Mouse (Mus musculus) forebrain, embryonic 15.5 days (tissue): ENCODE measurements at regions not wholly inside any gene's neighbourhood (a gene's known extent, or its start where the extent isn't known, plus 50 kb on each side); places are given as distances from the start of the nearest gene placed in this dataset.
A peak's percentile ranks its signal among the peaks of the same experiment; 100 is the strongest.

Experiments
- ATAC-seq: fragments of 200-750 bp; cut with Nextera tagmentation; replicated peaks from 2 replicates; pipeline ENCODE4 v1.8.0; 2017; ENCODE audit warnings: mild to moderate bottlenecking, moderate TSS enrichment, moderate library complexity
- H3K27ac ChIP-seq: fragments of 300-500 bp; sonication (generic); replicated peaks from 2 replicates; pipeline ENCODE4 v1.5.1; 2015; ENCODE audit warnings: mild to moderate bottlenecking, inconsistent platforms
- H3K27me3 ChIP-seq: fragments of 300-500 bp; sonication (generic); 2 replicates; pipeline ENCODE4 v1.6.1; 2015; ENCODE audit warnings: inconsistent platforms
- H3K36me3 ChIP-seq: fragments of 300-500 bp; sonication (generic); 2 replicates; pipeline ENCODE4 v1.6.1; 2015; ENCODE audit warnings: mild to moderate bottlenecking, inconsistent platforms
- H3K4me1 ChIP-seq: fragments of 300-500 bp; sonication (generic); 2 replicates; pipeline ENCODE4 v1.6.1; 2015; ENCODE audit warnings: inconsistent platforms
- H3K4me2 ChIP-seq: fragments of 300-500 bp; sonication (generic); replicated peaks from 2 replicates; pipeline ENCODE4 v1.6.1; 2015; ENCODE audit warnings: mild to moderate bottlenecking, inconsistent platforms
- H3K4me3 ChIP-seq: fragments of 300-500 bp; sonication (generic); 2 replicates; pipeline ENCODE4 v1.5.1; 2015; ENCODE audit warnings: mild to moderate bottlenecking, inconsistent platforms
- H3K9ac ChIP-seq: fragments of 300-500 bp; sonication (generic); replicated peaks from 2 replicates; pipeline ENCODE4 v1.6.1; 2015; ENCODE audit warnings: mild to moderate bottlenecking, inconsistent platforms
- H3K9me3 ChIP-seq: fragments of 300-500 bp; sonication (generic); 2 replicates; pipeline ENCODE4 v1.6.1; 2016; ENCODE audit warnings: inconsistent platforms
- WGBS: fragments of 180-500 bp; shearing (Covaris S2); methylation state at CpG from one replicate; pipeline ENCODE4 v1.1.7; 2015; ENCODE audit warnings: mixed read lengths; 5-methylcytosine and 5-hydroxymethylcytosine counted together

DNA sequence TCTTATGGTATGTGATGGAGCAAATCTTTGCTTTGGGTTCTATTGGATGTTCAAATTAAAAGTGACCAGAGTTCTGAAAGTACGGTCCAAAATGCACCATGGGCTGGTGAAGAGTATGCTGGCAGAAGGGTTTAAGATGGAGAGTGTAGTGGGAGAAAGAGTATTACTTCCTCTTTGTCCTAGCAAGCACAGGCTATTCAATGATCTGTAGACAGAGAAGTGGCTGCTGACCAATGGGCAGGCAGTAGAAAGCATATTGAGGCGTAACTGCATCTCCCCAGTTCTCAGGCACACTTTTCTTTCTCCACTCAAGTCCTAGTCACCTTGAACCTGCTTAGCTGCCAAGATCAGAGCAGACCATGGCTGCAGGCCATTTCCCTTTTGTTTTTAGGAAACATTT lies 510.3 kb upstream of the Gm19410 start:
- Histone ChIP-seq H3K9ac (no peak overlapping the region), H3K4me3 (no peak overlapping the region), H3K36me3 (no peaks in the 10 kb centered on the region), H3K4me2 (no peak overlapping the region), H3K9me3 (no peaks in the 10 kb centered on the region), H3K27me3 (no peaks in the 10 kb centered on the region), H3K27ac (no peak overlapping the region), H3K4me1 (no peaks in the 10 kb centered on the region)
- 88% methylated on average over 2 of the region's 2 CpGs for WGBS
- no peak for ATAC-seq

GRCm38 (mm10) chr8:35256958-35257357 lies 508.6 kb upstream of the Gm19410 start:
- no peak overlapping the region for H3K4me3 ChIP-seq
- ATAC-seq, result no peak
- H3K4me2 ChIP-seq, result no peak overlapping the region
- H3K4me1 ChIP-seq, result no peaks in the 10 kb centered on the region
- no peak overlapping the region for H3K9ac ChIP-seq
- no peaks in the 10 kb centered on the region for H3K9me3 ChIP-seq
- no peak overlapping the region for H3K27ac ChIP-seq
- H3K36me3 ChIP-seq, result no peaks in the 10 kb centered on the region
- 51% methylated on average over 4 of the region's 4 CpGs for WGBS
- no peaks in the 10 kb centered on the region for H3K27me3 ChIP-seq

DNA sequence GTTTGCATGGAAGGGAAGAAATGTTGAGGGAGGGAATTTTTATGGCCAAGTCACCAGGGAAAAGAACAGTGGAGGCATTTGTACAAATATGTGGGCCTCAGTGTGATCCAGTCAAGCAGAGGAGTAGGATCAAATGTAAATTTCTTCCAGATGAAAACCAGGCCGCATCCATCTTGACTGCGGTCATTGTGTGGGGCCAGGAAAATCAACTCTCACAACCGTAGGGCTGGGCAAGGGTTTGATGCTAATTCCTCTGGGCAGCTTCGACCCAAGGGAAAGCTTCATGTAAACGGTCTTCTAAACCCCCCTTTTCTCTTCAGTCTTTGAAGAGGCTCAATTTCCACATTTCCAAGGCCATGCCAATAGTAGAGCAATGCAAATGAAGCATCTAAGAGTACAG lies 497.4 kb upstream of the Gm19410 start:
- no peaks in the 10 kb centered on the region for H3K27me3 ChIP-seq
- no peak overlapping the region for H3K27ac ChIP-seq
- H3K4me2 ChIP-seq, result no peak overlapping the region
- no peaks in the 10 kb centered on the region for H3K4me1 ChIP-seq
- no peak overlapping the region for H3K9ac ChIP-seq
- H3K36me3 ChIP-seq, result no peaks in the 10 kb centered on the region
- no peak for ATAC-seq
- H3K9me3 ChIP-seq, result no peaks in the 10 kb centered on the region
- WGBS, result 79% methylated on average over 5 of the region's 5 CpGs
- H3K4me3 ChIP-seq, result no peak overlapping the region

GRCm38 (mm10) chr8:35268986-35269385 lies 496.6 kb upstream of the Gm19410 start:
- Histone ChIP-seq H3K9me3 (no peaks in the 10 kb centered on the region), H3K4me2 (no peak overlapping the region), H3K9ac (no peak overlapping the region), H3K36me3 (no peaks in the 10 kb centered on the region), H3K27me3 (no peaks in the 10 kb centered on the region), H3K4me3 (no peak overlapping the region), H3K27ac (no peak overlapping the region), H3K4me1 (no peaks in the 10 kb centered on the region)
- no peak for ATAC-seq
- WGBS, result 94% methylated on average over 2 of the region's 2 CpGs

DNA sequence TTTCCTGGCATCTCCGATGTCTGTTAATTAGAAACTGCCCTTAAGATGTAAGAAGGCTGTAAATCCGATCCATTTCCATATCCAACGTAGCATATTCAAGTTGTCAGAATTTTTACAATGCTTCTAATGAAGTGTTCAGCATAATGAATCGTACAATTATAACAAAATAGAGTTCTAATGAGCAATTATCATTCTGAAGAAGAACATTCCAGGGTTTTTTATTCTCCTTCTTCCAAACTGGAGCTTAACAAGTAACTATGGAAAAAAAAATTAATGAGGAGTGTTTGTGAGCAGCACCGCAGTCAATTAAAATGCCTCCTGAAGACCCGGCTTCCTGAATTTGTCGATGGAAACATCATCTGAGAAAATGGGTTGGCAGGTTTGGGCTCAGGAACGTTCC lies 489.6 kb upstream of the Gm19410 start:
- Histone ChIP-seq H3K4me2 (peak overlapping the region; percentile 15; the same call in 1 of the 2 replicates), H3K9me3 (no peaks in the 10 kb centered on the region), H3K4me3 (no peak overlapping the region), H3K9ac (no peak overlapping the region), H3K27me3 (no peaks in the 10 kb centered on the region), H3K4me1 (peaks cover 16% of the 10 kb centered on the region), H3K27ac (peak overlapping the region; percentile 67), H3K36me3 (no peaks in the 10 kb centered on the region)
- ATAC-seq, result no peak
- 15% methylated on average over 8 of the region's 8 CpGs for WGBS

GRCm38 (mm10) chr8:35276460-35276859 lies 489.1 kb upstream of the Gm19410 start:
- Histone ChIP-seq H3K36me3 (no peaks in the 10 kb centered on the region), H3K9me3 (no peaks in the 10 kb centered on the region), H3K9ac (no peak overlapping the region), H3K27me3 (no peaks in the 10 kb centered on the region), H3K27ac (peak overlapping the region; percentile 67), H3K4me2 (peak overlapping the region; percentile 15; the same call in 1 of the 2 replicates), H3K4me3 (no peak overlapping the region), H3K4me1 (peaks cover 16% of the 10 kb centered on the region)
- 28% methylated on average over 7 of the region's 7 CpGs for WGBS
- ATAC-seq, result peak; percentile 55; the same call in 1 of the 2 replicates

DNA sequence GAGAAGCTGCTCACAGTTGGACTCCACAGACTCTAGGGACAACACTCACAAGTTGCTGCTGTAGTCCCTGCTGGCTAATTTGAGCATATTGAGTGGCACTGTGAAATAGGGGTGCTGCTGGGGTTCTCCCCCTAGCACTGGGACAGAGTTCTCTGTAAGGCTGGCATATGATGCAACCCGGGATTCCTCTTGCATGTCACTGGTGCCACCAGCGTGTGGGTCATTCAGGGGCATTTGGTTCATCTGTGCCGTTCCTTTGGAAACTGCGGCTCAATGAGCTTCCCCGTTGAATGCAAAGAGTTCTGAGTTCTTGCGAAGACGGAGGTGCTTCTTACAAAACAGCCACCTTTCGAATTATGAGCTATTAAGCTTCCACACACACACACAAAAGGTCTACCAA lies 486.6 kb upstream of the Gm19410 start:
- peaks cover 20% of the 10 kb centered on the region for H3K4me1 ChIP-seq
- no peak for ATAC-seq
- no peaks in the 10 kb centered on the region for H3K27me3 ChIP-seq
- no peak overlapping the region for H3K27ac ChIP-seq
- no peak overlapping the region for H3K9ac ChIP-seq
- H3K9me3 ChIP-seq, result no peaks in the 10 kb centered on the region
- no peaks in the 10 kb centered on the region for H3K36me3 ChIP-seq
- H3K4me3 ChIP-seq, result no peak overlapping the region
- no peak overlapping the region for H3K4me2 ChIP-seq
- 90% methylated on average over 8 of the region's 8 CpGs for WGBS

DNA sequence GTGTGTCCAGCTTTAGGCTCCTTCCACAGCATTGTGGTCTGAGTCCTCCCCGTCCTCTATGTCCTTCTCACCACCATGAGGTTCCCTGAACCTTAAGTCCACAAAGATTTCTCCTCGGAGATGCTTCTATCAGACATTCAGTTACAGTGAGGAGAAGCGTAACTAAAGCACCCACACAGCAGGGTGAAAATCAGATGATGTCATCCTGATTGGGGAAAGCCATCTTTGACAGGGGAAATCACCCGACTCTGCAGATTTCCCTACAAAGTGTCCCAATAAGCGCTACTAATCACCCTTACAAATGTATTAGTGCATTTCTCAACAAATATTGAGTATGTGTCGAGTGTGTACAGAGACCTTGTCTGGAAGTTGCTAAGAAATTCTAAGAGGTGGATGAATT lies 484.8 kb upstream of the Gm19410 start:
- 88% methylated on average over 6 of the region's 6 CpGs for WGBS
- H3K4me1 ChIP-seq, result peaks cover 15% of the 10 kb centered on the region
- no peak overlapping the region for H3K27ac ChIP-seq
- no peaks in the 10 kb centered on the region for H3K27me3 ChIP-seq
- H3K4me3 ChIP-seq, result no peak overlapping the region
- no peaks in the 10 kb centered on the region for H3K9me3 ChIP-seq
- no peak overlapping the region for H3K4me2 ChIP-seq
- no peaks in the 10 kb centered on the region for H3K36me3 ChIP-seq
- no peak overlapping the region for H3K9ac ChIP-seq
- no peak for ATAC-seq

DNA sequence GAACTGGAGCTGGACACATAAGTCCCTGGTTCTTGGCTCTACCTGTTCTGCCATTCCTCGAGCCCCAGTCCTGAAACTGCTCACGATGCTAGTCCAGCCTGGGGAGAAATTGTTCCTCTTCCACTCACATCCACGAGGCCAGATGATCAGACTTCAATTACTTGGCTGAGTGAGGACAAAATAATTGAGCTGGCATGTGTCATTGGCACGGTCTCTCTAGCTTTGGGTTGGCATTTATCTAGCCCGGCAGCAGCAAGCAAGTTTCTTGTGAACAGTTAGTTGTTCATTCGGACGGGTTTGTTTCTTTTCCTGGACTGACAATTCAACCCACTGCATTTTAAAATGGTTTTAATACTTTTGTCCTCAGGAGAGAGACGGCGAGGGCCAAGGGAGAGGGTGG lies 482.2 kb upstream of the Gm19410 start:
- no peaks in the 10 kb centered on the region for H3K27me3 ChIP-seq
- 0 out of 2 replicates have a peak, but pooled peaks cover 5% of the 10 kb centered on the region for H3K4me1 ChIP-seq
- H3K9ac ChIP-seq, result no peak overlapping the region
- H3K36me3 ChIP-seq, result no peaks in the 10 kb centered on the region
- H3K4me3 ChIP-seq, result no peak overlapping the region
- 57% methylated on average over 9 of the region's 9 CpGs for WGBS
- no peak for ATAC-seq
- H3K4me2 ChIP-seq, result no peak overlapping the region
- no peak overlapping the region for H3K27ac ChIP-seq
- no peaks in the 10 kb centered on the region for H3K9me3 ChIP-seq

GRCm38 (mm10) chr8:35289018-35289417 lies 476.6 kb upstream of the Gm19410 start:
- Histone ChIP-seq H3K4me1 (no peaks in the 10 kb centered on the region), H3K9ac (no peak overlapping the region), H3K4me2 (no peak overlapping the region), H3K9me3 (no peaks in the 10 kb centered on the region), H3K4me3 (no peak overlapping the region), H3K27ac (no peak overlapping the region), H3K27me3 (no peaks in the 10 kb centered on the region), H3K36me3 (no peaks in the 10 kb centered on the region)
- WGBS, result 67% methylated on average over 5 of the region's 5 CpGs
- no peak for ATAC-seq

DNA sequence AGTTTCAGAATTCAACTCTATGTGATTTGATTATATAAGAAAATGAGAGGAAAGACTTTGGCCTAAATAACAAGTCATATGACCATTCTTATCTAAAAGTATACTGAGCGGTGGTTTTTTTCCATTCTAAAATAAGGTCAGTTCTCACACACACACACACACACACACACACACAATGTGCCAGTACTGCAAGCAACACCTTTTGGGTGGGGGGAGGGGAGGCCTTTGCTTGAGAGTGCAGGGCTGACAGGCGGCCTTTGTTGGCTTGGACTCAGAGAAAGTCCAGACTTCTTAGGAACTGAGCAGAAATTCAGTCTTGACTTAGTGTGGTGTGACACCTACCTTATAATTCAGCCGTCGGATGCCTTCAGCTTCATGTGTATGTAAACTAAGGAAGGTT lies 475.6 kb upstream of the Gm19410 start:
- H3K9me3 ChIP-seq, result no peaks in the 10 kb centered on the region
- no peak overlapping the region for H3K27ac ChIP-seq
- no peak overlapping the region for H3K4me3 ChIP-seq
- no peak overlapping the region for H3K4me2 ChIP-seq
- H3K27me3 ChIP-seq, result no peaks in the 10 kb centered on the region
- H3K9ac ChIP-seq, result no peak overlapping the region
- no peak for ATAC-seq
- no peaks in the 10 kb centered on the region for H3K36me3 ChIP-seq
- 81% methylated on average over 4 of the region's 4 CpGs for WGBS
- no peaks in the 10 kb centered on the region for H3K4me1 ChIP-seq

DNA sequence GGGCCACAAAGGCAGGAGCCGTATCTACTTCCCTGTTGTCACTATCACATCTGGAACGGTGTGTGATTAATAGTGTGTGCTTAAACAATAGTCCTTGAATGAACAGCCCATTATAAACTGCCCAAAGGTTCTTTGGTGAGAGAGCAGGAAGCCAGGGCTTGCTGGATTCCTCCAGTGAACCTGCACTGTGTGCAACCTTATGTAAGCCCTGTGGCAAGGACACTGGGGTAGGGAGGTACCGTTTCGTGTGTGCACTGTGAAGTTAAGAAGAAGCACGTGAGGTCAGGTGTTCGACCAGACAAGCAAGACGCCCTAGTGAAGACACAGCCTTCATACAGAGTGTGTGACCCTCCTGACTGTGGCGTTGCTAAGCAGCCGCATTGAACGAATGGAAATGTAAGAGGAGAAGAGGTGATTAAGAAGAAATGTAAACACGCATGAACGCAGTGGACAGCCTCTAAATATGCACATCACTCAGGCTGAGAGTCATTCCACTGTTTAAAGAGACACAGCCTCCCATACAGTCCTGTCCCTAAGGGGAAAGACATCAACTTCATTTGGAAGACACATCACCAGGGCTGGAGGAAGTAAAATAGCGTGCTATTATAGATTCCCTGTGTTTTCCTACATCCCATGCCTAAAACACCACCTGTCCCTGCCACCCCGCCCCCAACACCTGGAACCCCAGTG lies 472.0 kb upstream of the Gm19410 start:
- H3K27me3 ChIP-seq, result no peaks in the 10 kb centered on the region
- WGBS, result 74% methylated on average over 14 of the region's 14 CpGs
- ATAC-seq, result no peak
- no peaks in the 10 kb centered on the region for H3K36me3 ChIP-seq
- no peaks in the 10 kb centered on the region for H3K9me3 ChIP-seq
- no peak overlapping the region for H3K27ac ChIP-seq
- H3K4me1 ChIP-seq, result no peaks in the 10 kb centered on the region
- H3K4me3 ChIP-seq, result no peak overlapping the region
- H3K4me2 ChIP-seq, result no peak overlapping the region
- no peak overlapping the region for H3K9ac ChIP-seq

DNA sequence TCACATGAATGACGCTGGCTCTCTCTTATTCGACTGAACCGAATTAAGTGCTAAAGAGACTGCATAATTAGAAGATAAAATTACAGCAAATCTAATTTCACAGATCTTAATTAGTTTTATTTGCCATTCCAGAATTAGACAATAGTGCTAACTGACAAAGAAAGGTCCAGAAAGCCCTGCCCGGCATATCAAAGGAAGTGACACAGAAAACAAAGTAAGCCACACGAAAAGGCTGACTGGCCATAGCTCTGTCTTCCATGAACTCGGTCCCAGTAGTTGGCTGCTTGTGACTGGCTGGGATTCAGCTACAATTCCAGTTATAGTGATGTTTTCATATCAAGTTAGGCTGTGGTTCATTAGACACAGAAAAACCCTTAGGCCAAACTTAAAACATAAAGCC lies 468.7 kb upstream of the Gm19410 start:
- no peaks in the 10 kb centered on the region for H3K9me3 ChIP-seq

More for the DNA sequence above, 468.7 kb upstream of the Gm19410 start:
- ATAC-seq, result no peak
- H3K27me3 ChIP-seq, result no peaks in the 10 kb centered on the region
- no peak overlapping the region for H3K4me3 ChIP-seq
- H3K27ac ChIP-seq, result no peak overlapping the region
- H3K4me1 ChIP-seq, result peaks cover 17% of the 10 kb centered on the region
- H3K9ac ChIP-seq, result no peak overlapping the region
- 26% methylated on average over 6 of the region's 6 CpGs for WGBS
- no peaks in the 10 kb centered on the region for H3K36me3 ChIP-seq
- H3K4me2 ChIP-seq, result no peak overlapping the region
